Mouse (Mus musculus) liver, embryonic 14.5 days (tissue): ENCODE measurements around the gene Kazn. TPM values are rescaled to one million over a fixed set of nuclear protein-coding genes. Genes with fewer than 3 reads are reported as not detected.

Source experiments
- ATAC-seq: fragments of 200-750 bp; cut with Nextera tagmentation; 2 replicates; pipeline ENCODE4 v1.8.0; 2017; ENCODE audit warnings: moderate number of reproducible peaks, mild to moderate bottlenecking, moderate library complexity; ENCODE audit not compliant: insufficient read depth
- DNase-seq, 3 experiments: peaks; one replicate each; pipeline ENCODE4 v3.0.0-alpha.2; 2012 to 2013; ENCODE audit warnings: low read depth in 3 of 3, low spot score in 3 of 3
- H3K27ac ChIP-seq: fragments of 300-500 bp; sonication (generic); 2 replicates; pipeline ENCODE4 v1.5.1; 2014; ENCODE audit warnings: moderate library complexity, mild to moderate bottlenecking, control low read depth, inconsistent platforms
- H3K27me3 ChIP-seq: fragments of 300-500 bp; sonication (generic); 2 replicates; pipeline ENCODE4 v1.6.1; 2014; ENCODE audit warnings: mild to moderate bottlenecking, low read length, moderate library complexity; ENCODE audit not compliant: control insufficient read depth, insufficient read depth
- H3K36me3 ChIP-seq: fragments of 300-500 bp; sonication (generic); replicated peaks from 2 replicates; pipeline ENCODE4 v1.6.1; 2014; ENCODE audit warnings: low read depth; ENCODE audit not compliant: control insufficient read depth, insufficient read depth
- H3K4me1 ChIP-seq, 2 experiments: fragments of 200-500 bp in 1 of 2; fragments of 300-500 bp in 1 of 2; sonication (generic) in 1 of 2; replicated peaks; 2 replicates each; pipeline ENCODE4 v1.6.1; 2012 to 2014; ENCODE audit warnings: antibody characterized with exemption in 1 of 2, inconsistent platforms in 1 of 2, low read length in 1 of 2; ENCODE audit not compliant: control insufficient read depth in 2 of 2, insufficient read depth in 2 of 2
- H3K4me2 ChIP-seq: fragments of 300-500 bp; sonication (generic); 2 replicates; pipeline ENCODE4 v1.6.1; 2014; ENCODE audit warnings: low read depth, mild to moderate bottlenecking, control low read depth, moderate library complexity
- H3K4me3 ChIP-seq, 2 experiments: fragments of 200-500 bp in 1 of 2; fragments of 300-500 bp in 1 of 2; sonication (generic) in 1 of 2; 2 replicates each; pipeline ENCODE4 v1.5.1; 2012 to 2014; ENCODE audit warnings: low read depth in 2 of 2, low read length in 2 of 2, mild to moderate bottlenecking in 2 of 2, control low read depth in 1 of 2, inconsistent platforms in 1 of 2, moderate library complexity in 1 of 2; ENCODE audit not compliant: insufficient read depth in 1 of 2
- H3K9ac ChIP-seq: fragments of 300-500 bp; sonication (generic); replicated peaks from 2 replicates; pipeline ENCODE4 v1.6.1; 2014; ENCODE audit warnings: mild to moderate bottlenecking, control low read depth, moderate library complexity
- H3K9me3 ChIP-seq: fragments of 300-500 bp; sonication (generic); 2 replicates; pipeline ENCODE4 v1.6.1; 2016; ENCODE audit warnings: low read length, mixed read lengths; ENCODE audit not compliant: control insufficient read depth
- CTCF ChIP-seq: IDR thresholded peaks from 2 replicates; pipeline ENCODE4 v1.5.1; 2016; ENCODE audit warnings: antibody characterized with exemption, low read depth, control low read depth
- EP300 ChIP-seq: IDR thresholded peaks from 2 replicates; pipeline ENCODE4 v1.6.1; 2016; ENCODE audit warnings: antibody characterized with exemption, low read depth
- WGBS: fragments of 180-500 bp; shearing (Covaris S2); extraction: QIAGEN DNeasy Blood & Tissue Kit; methylation state at CpG from one replicate; pipeline ENCODE4 v1.1.7; 2014; ENCODE audit not compliant: insufficient replicate concordance; 5-methylcytosine and 5-hydroxymethylcytosine counted together
- polyA plus RNA-seq, 2 experiments: library from polyadenylated mRNA; depleted of rRNA in 1 of 2; stranded (reverse) in 1 of 2; unstranded in 1 of 2; fragments of >200 nt; fragmentation: Nextera tagmentation in 1 of 2; extraction: Ambion mirVana in 1 of 2; gene quantifications; 2 replicates each; pipeline versions ENCODE4 v1.2.1 to v1.2.3; 2012 to 2014

The Kazn gene
- polyA plus RNA-seq, 2 experiments = 0.41 to 0.94 TPM

GRCm38 (mm10) chr4:142061485-142062240 is 177.5 kb downstream of the Kazn start:
- TF ChIP-seq CTCF (no peak), EP300 (no peak)
- Histone ChIP-seq H3K4me3 (no peak overlapping the region), H3K27ac (no peak overlapping the region), H3K9me3 (no peaks in the 10 kb centered on the region), H3K9ac (no peak overlapping the region), H3K36me3 (no peaks in the 10 kb centered on the region), H3K4me2 (no peak overlapping the region), H3K4me1 (peaks cover 12 to 27% of the 10 kb centered on the region in 2 experiments), H3K27me3 (no peaks in the 10 kb centered on the region)
- 72% methylated on average over 23 of the region's 23 CpGs for WGBS
- no peak for ATAC-seq
- DNase-seq = no peak

- TF ChIP-seq CTCF (no peak), EP300 (no peak)
- no peak overlapping the region for H3K4me2 ChIP-seq
- DNase-seq = no peak
- no peak overlapping the region for H3K9ac ChIP-seq
- H3K27me3 ChIP-seq = no peaks in the 10 kb centered on the region
- H3K36me3 ChIP-seq = no peaks in the 10 kb centered on the region
- H3K27ac ChIP-seq = no peak overlapping the region
- H3K9me3 ChIP-seq = no peaks in the 10 kb centered on the region
- H3K4me1 ChIP-seq = peaks cover 7 to 21% of the 10 kb centered on the region in 2 experiments
- ATAC-seq = no peak
- no peak overlapping the region for H3K4me3 ChIP-seq
- 63% methylated on average over 18 of the region's 18 CpGs for WGBS
These were observed 178.5 kb downstream of the Kazn start for GRCm38 (mm10) chr4:142060455-142061378.

- no peak for ATAC-seq
- 71% methylated on average over 8 of the region's 8 CpGs for WGBS
- H3K4me1 ChIP-seq = peaks cover 0 to 12% of the 10 kb centered on the region in 2 experiments; a peak in 3 of 4 replicates
These were observed 179.4 kb downstream of the Kazn start for GRCm38 (mm10) chr4:142059841-142060193.

GRCm38 (mm10) chr4:142059113-142059840 is 179.9 kb downstream of the Kazn start:
- 57% methylated on average over 13 of the region's 13 CpGs for WGBS
- no peak for DNase-seq

More at GRCm38 (mm10) chr4:142059841-142060193, 179.4 kb downstream of the Kazn start:
- no peak overlapping the region for H3K27ac ChIP-seq
- no peaks in the 10 kb centered on the region for H3K36me3 ChIP-seq
- TF ChIP-seq EP300 (no peak), CTCF (no peak)
- DNase-seq = no peak
- no peak overlapping the region for H3K4me3 ChIP-seq
- no peaks in the 10 kb centered on the region for H3K9me3 ChIP-seq
- H3K4me2 ChIP-seq = no peak overlapping the region
- H3K9ac ChIP-seq = no peak overlapping the region
- no peaks in the 10 kb centered on the region for H3K27me3 ChIP-seq

More at GRCm38 (mm10) chr4:142059113-142059840, 179.9 kb downstream of the Kazn start:
- TF ChIP-seq CTCF = no peak
- no peak for TF ChIP-seq EP300
- Histone ChIP-seq H3K9me3 (no peaks in the 10 kb centered on the region), H3K4me3 (no peak overlapping the region), H3K4me2 (no peak overlapping the region), H3K4me1 (peaks cover 4 to 13% of the 10 kb centered on the region in 2 experiments; a peak in 3 of 4 replicates), H3K27me3 (no peaks in the 10 kb centered on the region), H3K9ac (no peak overlapping the region), H3K27ac (no peak overlapping the region), H3K36me3 (no peaks in the 10 kb centered on the region)
- ATAC-seq = no peak
